Mouse (Mus musculus) brain, embryonic 14.5 days (tissue): ENCODE measurements at regions not wholly inside any gene's neighbourhood (a gene's known extent, or its start where the extent isn't known, plus 50 kb on each side); places are given as distances from the start of the nearest gene placed in this dataset.

Experiments used
- DNase-seq: peaks from one replicate; pipeline ENCODE4 v3.0.0-alpha.2; 2011; ENCODE audit warnings: low read depth
- CTCF ChIP-seq: fragments of 200-500 bp; IDR thresholded peaks from 2 replicates; pipeline ENCODE4 v1.5.1; 2012; ENCODE audit warnings: inconsistent platforms, mild to moderate bottlenecking, moderate library complexity, borderline replicate concordance; ENCODE audit not compliant: insufficient read depth, insufficient read length; ENCODE audit errors: extremely low read depth
- POLR2A ChIP-seq: fragments of 200-500 bp; IDR thresholded peaks from 2 replicates; pipeline ENCODE4 v1.6.1; 2012; ENCODE audit warnings: mild to moderate bottlenecking, inconsistent platforms, borderline replicate concordance; ENCODE audit not compliant: poor library complexity, insufficient read depth, insufficient read length, severe bottlenecking; ENCODE audit errors: extremely low read depth

- TF ChIP-seq CTCF (no peak), POLR2A (no peak)
- DNase-seq = no peak
Observed at GRCm38 (mm10) chr2:9467573-9467972, 413.5 kb upstream of the 4930412O13Rik start.

GRCm38 (mm10) chr2:9468651-9469050 is 412.4 kb upstream of the 4930412O13Rik start:
- DNase-seq = peak; percentile 28
- no peak for TF ChIP-seq CTCF
- TF ChIP-seq POLR2A = no peak

GRCm38 (mm10) chr2:9481678-9482345 is 399.2 kb upstream of the 4930412O13Rik start:
- no peak for DNase-seq
- TF ChIP-seq POLR2A = no peak

GRCm38 (mm10) chr2:9487381-9487914 is 393.6 kb upstream of the 4930412O13Rik start:
- DNase-seq = no peak
- TF ChIP-seq CTCF = no peak
- TF ChIP-seq POLR2A = no peak

GRCm38 (mm10) chr2:9493606-9494145 is 387.4 kb upstream of the 4930412O13Rik start:
- TF ChIP-seq POLR2A (no peak), CTCF (no peak)

GRCm38 (mm10) chr2:9520045-9520444 is 361.0 kb upstream of the 4930412O13Rik start:
- no peak for DNase-seq
- TF ChIP-seq POLR2A (no peak), CTCF (no peak)

More at GRCm38 (mm10) chr2:9493606-9494145, 387.4 kb upstream of the 4930412O13Rik start:
- no peak for DNase-seq

GRCm38 (mm10) chr2:9525910-9526309 is 355.1 kb upstream of the 4930412O13Rik start:
- TF ChIP-seq POLR2A (no peak), CTCF (no peak)
- no peak for DNase-seq

GRCm38 (mm10) chr2:9535141-9535658 is 345.9 kb upstream of the 4930412O13Rik start:
- no peak for TF ChIP-seq CTCF
- TF ChIP-seq POLR2A = no peak
- DNase-seq = no peak

- DNase-seq = no peak
- TF ChIP-seq CTCF (no peak), POLR2A (no peak)
Observed at GRCm38 (mm10) chr2:9547771-9548590, 333.1 kb upstream of the 4930412O13Rik start.

GRCm38 (mm10) chr2:9553313-9553712 is 327.7 kb upstream of the 4930412O13Rik start:
- DNase-seq = no peak
- TF ChIP-seq POLR2A (no peak), CTCF (no peak)

GRCm38 (mm10) chr2:9564487-9565043 is 316.5 kb upstream of the 4930412O13Rik start:
- TF ChIP-seq POLR2A = no peak
- no peak for TF ChIP-seq CTCF
- no peak for DNase-seq
